Mouse (Mus musculus): ENCODE data around the gene Madcam1. TPM values are rescaled to one million over a fixed set of nuclear protein-coding genes. Genes with fewer than 3 reads are reported as not detected.
A peak's percentile ranks its signal among the peaks of the same experiment; 100 is the strongest.

The Madcam1 gene
- 0.50 and 0.90 TPM in 2 replicates for polyA plus RNA-seq (2015; fragmentation: Nextera tagmentation; extraction: Ambion mirVana)

- H3K4me2 ChIP-seq (replicated peaks) = no peak within 1 kb of the TSS
- no peaks in the 10 kb centered on the region for H3K36me3 ChIP-seq
- H3K9me3 ChIP-seq = no peaks in the 10 kb centered on the region
- no peak within 1 kb of the TSS for H3K4me3 ChIP-seq (replicated peaks)
- H3K27me3 ChIP-seq = no peaks in the 10 kb centered on the region
- H3K9ac ChIP-seq (replicated peaks) = no peak within 1 kb of the TSS
- peaks cover 12% of the 10 kb centered on the region for H3K4me1 ChIP-seq (replicated peaks)
- no peak within 1 kb of the TSS for H3K27ac ChIP-seq
- ATAC-seq = 0 out of 2 replicates have a peak, but pooled peaks have one; percentile 10
- 9% methylated on average over 13 of the region's 13 CpGs for WGBS
Measured at GRCm38 (mm10) chr10:79664131-79664665, at the start of gene Madcam1. TSS of gene Madcam1 (plus strand) at chr10:79664559.

- H3K9ac ChIP-seq (replicated peaks) = no peak overlapping the region
- no peak overlapping the region for H3K27ac ChIP-seq
- H3K36me3 ChIP-seq = peaks cover 17% of the 10 kb centered on the region
- H3K4me3 ChIP-seq (replicated peaks) = no peak overlapping the region
- no peak for ATAC-seq
- 8% methylated on average over 8 of the region's 8 CpGs for WGBS
- H3K4me2 ChIP-seq (replicated peaks) = no peak overlapping the region
- peaks cover 32% of the 10 kb centered on the region for H3K27me3 ChIP-seq
- H3K9me3 ChIP-seq = no peaks in the 10 kb centered on the region
- peaks cover 31% of the 10 kb centered on the region for H3K4me1 ChIP-seq (replicated peaks)
Measured at GRCm38 (mm10) chr10:79615860-79616259, 48.5 kb upstream of the Madcam1 start.

- 87% methylated on average over 5 of the region's 5 CpGs for WGBS
- Histone ChIP-seq H3K4me1 (replicated peaks) (peaks cover 29% of the 10 kb centered on the region), H3K36me3 (peaks cover 17% of the 10 kb centered on the region), H3K4me3 (replicated peaks) (no peak overlapping the region), H3K27ac (no peak overlapping the region), H3K9ac (replicated peaks) (no peak overlapping the region), H3K4me2 (replicated peaks) (no peak overlapping the region), H3K27me3 (peaks cover 27% of the 10 kb centered on the region), H3K9me3 (no peaks in the 10 kb centered on the region)
- ATAC-seq = no peak
Measured at GRCm38 (mm10) chr10:79616376-79616775, 48.0 kb upstream of the Madcam1 start.

DNA sequence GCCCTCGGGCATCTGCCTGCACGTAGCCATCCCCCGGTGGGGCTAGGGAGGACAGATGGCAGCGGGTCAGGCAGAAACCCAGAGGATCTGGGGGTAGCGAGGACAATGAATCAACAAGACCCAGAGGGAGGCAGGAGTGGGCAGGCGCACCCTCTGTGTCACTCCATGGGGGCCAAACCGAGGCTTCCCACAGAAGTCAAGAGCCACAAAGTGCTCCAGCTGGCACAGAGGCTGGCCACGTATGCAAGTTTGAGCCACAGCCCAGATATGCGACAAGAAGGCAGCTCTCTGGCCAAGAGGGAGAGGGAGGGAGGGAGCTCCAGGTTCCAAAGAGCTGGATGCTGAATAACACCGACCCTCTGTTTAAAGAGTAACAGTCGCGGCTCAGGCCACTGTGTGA, 40.4 kb upstream of the Madcam1 start:
- 63% methylated on average over 12 of the region's 12 CpGs for WGBS

DNA sequence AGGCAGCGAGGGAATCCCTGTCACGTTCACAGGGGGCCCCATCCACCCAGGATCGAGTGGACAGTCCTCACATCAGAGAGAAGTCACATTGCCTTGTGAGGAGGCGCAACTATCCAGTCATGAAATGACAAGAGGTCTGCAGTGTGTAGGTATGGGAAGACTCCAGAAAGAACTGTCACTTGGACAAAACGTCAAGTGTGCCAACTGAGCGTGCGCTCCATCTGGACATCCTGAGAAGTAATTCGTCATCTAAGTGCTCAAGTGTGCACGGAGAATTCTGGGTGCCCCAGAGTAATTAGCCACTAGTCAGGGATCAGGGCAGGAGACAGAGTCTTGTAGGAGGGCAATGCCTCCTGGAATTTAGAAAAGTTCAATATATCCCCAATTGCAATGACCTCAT, 39.0 kb upstream of the Madcam1 start:
- H3K4me3 ChIP-seq (replicated peaks) = no peak overlapping the region
- no peak overlapping the region for H3K4me2 ChIP-seq (replicated peaks)
- no peak for ATAC-seq
- WGBS = 84% methylated on average over 9 of the region's 9 CpGs
- H3K36me3 ChIP-seq = peaks cover 18% of the 10 kb centered on the region; the same call in 1 of the 2 replicates
- no peak overlapping the region for H3K27ac ChIP-seq
- H3K4me1 ChIP-seq (replicated peaks) = no peaks in the 10 kb centered on the region
- no peak overlapping the region for H3K9ac ChIP-seq (replicated peaks)
- H3K27me3 ChIP-seq = no peaks in the 10 kb centered on the region
- no peaks in the 10 kb centered on the region for H3K9me3 ChIP-seq

More for the DNA sequence above, 40.4 kb upstream of the Madcam1 start:
- no peaks in the 10 kb centered on the region for H3K27me3 ChIP-seq
- no peak overlapping the region for H3K27ac ChIP-seq
- no peak overlapping the region for H3K4me3 ChIP-seq (replicated peaks)
- H3K4me2 ChIP-seq (replicated peaks) = no peak overlapping the region
- H3K36me3 ChIP-seq = peaks cover 22% of the 10 kb centered on the region; the same call in 1 of the 2 replicates
- no peak for ATAC-seq
- no peaks in the 10 kb centered on the region for H3K4me1 ChIP-seq (replicated peaks)
- no peaks in the 10 kb centered on the region for H3K9me3 ChIP-seq
- H3K9ac ChIP-seq (replicated peaks) = no peak overlapping the region; the same call in 1 of the 2 replicates

DNA sequence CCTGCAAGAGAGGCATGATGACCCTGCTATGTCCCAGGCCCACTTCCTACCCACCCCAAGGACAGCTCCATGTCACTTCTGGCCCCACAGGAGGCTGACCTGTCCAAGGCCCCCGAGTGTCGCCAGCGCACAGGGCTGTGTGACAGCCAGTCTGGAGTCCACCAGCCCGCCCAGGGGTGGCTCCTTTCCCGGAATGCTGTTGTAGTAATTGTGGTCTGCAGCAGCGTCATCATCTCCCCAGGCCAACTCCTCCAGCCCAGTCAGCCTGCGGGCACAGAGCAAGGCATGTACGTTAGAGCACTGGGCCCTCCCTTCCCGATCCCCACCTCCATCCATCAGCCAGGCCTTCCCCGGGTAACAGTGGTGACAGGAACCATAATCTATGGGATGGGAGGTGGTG, 38.2 kb upstream of the Madcam1 start:
- no peak overlapping the region for H3K4me2 ChIP-seq (replicated peaks)
- H3K9ac ChIP-seq (replicated peaks) = 0 out of 2 replicates have a peak overlapping the region, but pooled peaks have one; percentile 10
- peaks cover 16% of the 10 kb centered on the region; the same call in 1 of the 2 replicates for H3K36me3 ChIP-seq
- no peak for ATAC-seq
- no peak overlapping the region for H3K27ac ChIP-seq
- H3K9me3 ChIP-seq = no peaks in the 10 kb centered on the region
- no peak overlapping the region for H3K4me3 ChIP-seq (replicated peaks)
- H3K27me3 ChIP-seq = no peaks in the 10 kb centered on the region
- no peaks in the 10 kb centered on the region for H3K4me1 ChIP-seq (replicated peaks)
- 95% methylated on average over 10 of the region's 10 CpGs for WGBS

DNA sequence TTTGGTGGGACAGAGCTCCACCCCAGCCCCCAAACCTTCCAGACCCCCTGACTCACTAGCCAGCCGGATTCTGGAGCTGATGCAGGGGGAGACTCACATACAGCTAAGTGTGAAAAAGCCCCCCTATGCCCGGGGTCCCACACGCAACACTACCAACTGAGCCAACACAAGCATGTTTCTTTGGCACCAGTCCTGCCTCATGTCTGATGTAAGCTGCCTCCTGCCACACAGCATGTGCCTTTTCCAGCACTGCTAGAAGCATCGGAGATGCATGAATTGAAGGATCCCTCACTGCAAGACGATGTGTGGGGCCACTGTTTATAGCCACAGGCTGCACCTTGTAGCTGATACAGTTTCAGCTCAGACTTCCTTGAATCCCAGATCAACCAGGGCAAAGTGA, 36.0 kb upstream of the Madcam1 start:
- H3K4me1 ChIP-seq (replicated peaks) = no peaks in the 10 kb centered on the region
- H3K36me3 ChIP-seq = peaks cover 16% of the 10 kb centered on the region; the same call in 1 of the 2 replicates

GRCm38 (mm10) chr10:79631432-79631831, 32.9 kb upstream of the Madcam1 start:
- Histone ChIP-seq H3K9me3 (no peaks in the 10 kb centered on the region), H3K4me2 (replicated peaks) (no peak overlapping the region), H3K36me3 (peaks cover 9% of the 10 kb centered on the region; the same call in 1 of the 2 replicates), H3K27ac (no peak overlapping the region), H3K4me3 (replicated peaks) (no peak overlapping the region), H3K4me1 (replicated peaks) (peaks cover 5% of the 10 kb centered on the region; the same call in 1 of the 2 replicates), H3K9ac (replicated peaks) (no peak overlapping the region), H3K27me3 (no peaks in the 10 kb centered on the region)
- ATAC-seq = no peak
- 76% methylated on average over 4 of the region's 4 CpGs for WGBS

More for the DNA sequence above, 36.0 kb upstream of the Madcam1 start:
- no peak for ATAC-seq
- no peak overlapping the region for H3K4me2 ChIP-seq (replicated peaks)
- WGBS = 81% methylated on average over 5 of the region's 5 CpGs
- no peak overlapping the region for H3K4me3 ChIP-seq (replicated peaks)
- H3K9ac ChIP-seq (replicated peaks) = no peak overlapping the region
- H3K9me3 ChIP-seq = no peaks in the 10 kb centered on the region
- H3K27ac ChIP-seq = no peak overlapping the region
- H3K27me3 ChIP-seq = no peaks in the 10 kb centered on the region

- Histone ChIP-seq H3K9ac (replicated peaks) (no peak overlapping the region), H3K9me3 (no peaks in the 10 kb centered on the region), H3K4me1 (replicated peaks) (peaks cover 13% of the 10 kb centered on the region), H3K4me2 (replicated peaks) (no peak overlapping the region), H3K4me3 (replicated peaks) (no peak overlapping the region), H3K27ac (no peak overlapping the region), H3K27me3 (peaks cover 14% of the 10 kb centered on the region), H3K36me3 (0 out of 2 replicates have a peak, but pooled peaks cover 3% of the 10 kb centered on the region)
- no peak for ATAC-seq
- 88% methylated on average over 17 of the region's 17 CpGs for WGBS
Measured at GRCm38 (mm10) chr10:79633006-79633777, 31.2 kb upstream of the Madcam1 start.

DNA sequence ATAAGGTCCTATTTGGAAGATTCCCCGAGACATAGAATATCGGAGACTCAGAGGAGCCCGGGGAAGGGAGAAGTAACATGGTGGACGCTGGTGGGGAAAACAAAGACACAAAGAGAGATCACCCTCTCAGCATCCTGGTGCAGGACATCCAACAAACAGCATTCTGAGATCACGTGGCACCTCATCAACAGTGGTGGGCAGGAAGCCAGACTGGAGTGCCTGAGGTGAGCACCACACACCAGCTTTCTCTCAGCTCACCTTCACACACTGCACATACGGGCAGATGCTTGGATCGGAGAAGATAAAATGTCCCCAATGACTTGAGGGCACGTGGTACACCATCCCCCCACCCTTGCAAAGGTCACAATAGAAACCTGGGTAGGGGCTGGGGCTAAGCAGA, 28.1 kb upstream of the Madcam1 start:
- Histone ChIP-seq H3K27ac (peak overlapping the region; percentile 92), H3K4me3 (replicated peaks) (peak overlapping the region; percentile 75)

DNA sequence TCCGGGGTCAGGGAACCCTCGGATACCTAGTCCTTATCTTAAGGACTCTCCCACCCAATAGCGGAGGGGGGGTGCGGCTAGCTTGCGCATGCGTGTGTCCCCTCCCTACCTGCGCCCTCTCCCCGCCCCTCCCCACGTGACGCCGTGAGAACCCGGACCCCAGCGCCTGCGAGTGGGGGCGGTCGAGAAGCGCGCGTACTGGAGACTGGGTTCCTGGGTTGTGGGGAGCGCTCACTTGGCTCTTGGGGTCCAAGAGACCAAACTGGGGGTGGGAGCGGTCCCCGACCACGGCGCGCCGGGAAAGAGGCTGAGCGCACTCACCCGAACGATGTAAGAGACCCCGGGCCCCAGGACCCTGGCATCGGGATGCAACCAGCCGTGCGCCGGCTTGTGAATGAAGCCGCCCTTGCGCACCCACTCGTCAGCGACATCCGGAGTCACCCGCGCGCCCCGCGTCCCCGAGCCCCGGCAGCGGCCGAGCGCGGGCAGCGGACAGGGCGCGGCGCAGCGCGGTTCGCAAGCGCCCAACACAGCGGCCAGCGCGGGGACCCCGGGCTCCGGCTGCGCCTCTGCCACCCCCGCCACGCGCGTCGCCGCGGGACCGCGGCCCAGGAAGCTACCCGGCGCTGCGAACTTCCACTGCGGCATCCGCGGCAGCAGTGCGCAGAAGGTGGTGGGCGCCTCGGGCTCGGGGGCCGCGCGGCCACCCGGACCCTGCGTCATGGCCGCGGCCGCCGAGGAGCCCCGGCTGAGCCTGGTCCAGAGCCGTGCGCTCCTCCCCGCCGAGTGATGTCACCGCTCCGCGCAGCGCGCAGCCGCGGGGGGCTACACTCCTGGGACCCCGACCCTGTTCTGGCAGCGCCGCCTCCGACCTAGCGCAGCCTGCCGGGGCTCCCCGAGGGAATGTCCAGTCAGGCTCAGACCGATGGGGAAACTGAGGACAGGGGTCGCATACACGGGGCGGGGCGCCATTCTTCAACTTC, 26.9 kb upstream of the Madcam1 start, which contains the start of gene Shc2:
Gene Shc2, minus strand, starts transcription at position 791 of the 983 bp plus-strand sequence.
- Histone ChIP-seq H3K4me2 (replicated peaks) (peak within 1 kb of the TSS; percentile 66), H3K4me1 (replicated peaks) (peaks cover 23% of the 10 kb centered on the region), H3K9me3 (no peaks in the 10 kb centered on the region), H3K4me3 (replicated peaks) (peak within 1 kb of the TSS; percentile 75), H3K9ac (replicated peaks) (peak within 1 kb of the TSS; percentile 87), H3K27me3 (peaks cover 36% of the 10 kb centered on the region), H3K36me3 (no peaks in the 10 kb centered on the region), H3K27ac (peak within 1 kb of the TSS; percentile 92)
- peak; percentile 89 for ATAC-seq
- under 1% methylated on average over 76 of the region's 116 CpGs for WGBS

More for the DNA sequence above, 28.1 kb upstream of the Madcam1 start:
- H3K9me3 ChIP-seq = no peaks in the 10 kb centered on the region
- no peaks in the 10 kb centered on the region for H3K36me3 ChIP-seq
- peak overlapping the region; percentile 87 for H3K9ac ChIP-seq (replicated peaks)
- peak overlapping the region; percentile 66 for H3K4me2 ChIP-seq (replicated peaks)
- ATAC-seq = peak; percentile 2; the same call in 1 of the 2 replicates
- H3K27me3 ChIP-seq = peaks cover 36% of the 10 kb centered on the region
- WGBS = 76% methylated on average over 8 of the region's 8 CpGs
- H3K4me1 ChIP-seq (replicated peaks) = peaks cover 23% of the 10 kb centered on the region

All from midbrain, embryonic 13.5 days (tissue).